ENCODE assay signal across 20 mouse cellular contexts in the genomic region with DNA sequence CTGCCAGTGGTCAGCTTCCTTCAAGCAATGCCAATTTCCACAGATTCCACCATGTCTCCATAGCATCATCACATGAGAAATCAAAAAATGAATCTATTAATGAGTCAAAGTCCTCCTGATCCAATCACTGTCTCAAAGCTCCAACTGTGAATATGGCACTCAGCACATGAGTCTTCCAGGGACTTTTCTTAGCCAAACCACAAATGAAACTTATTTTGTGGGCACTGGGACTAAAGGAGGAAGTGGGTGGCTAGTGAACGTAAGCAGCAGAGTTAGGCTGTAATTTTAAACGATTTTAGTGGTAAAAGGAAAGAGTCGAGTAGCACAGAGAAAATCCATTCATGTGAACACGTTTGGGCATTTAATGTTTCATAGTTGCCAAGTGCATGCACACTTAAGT. TPM values are rescaled to one million over a fixed set of nuclear protein-coding genes. Genes with fewer than 3 reads are reported as not detected.
A peak's percentile ranks its signal among the peaks of the same experiment; 100 is the strongest.
DNase-seq lines count a peak whose midpoint lies in the region; ATAC-seq and TF ChIP-seq lines count a peak whose summit lies in the region.
"Had no signal": no experiment of that assay in that cellular context is flagged by ENCODE, and none has a peak within 500 bp of the region (broad histone marks: within the 10 kb centered on the region; RNA-seq: fewer than 3 reads in every experiment).

No protein-coding gene starts in this region.

- H3K4me1 ChIP-seq in limb, embryonic 15.5 days = peaks cover 18% of the 10 kb centered on the region
- peaks cover 31% of the 10 kb centered on the region for H3K4me1 ChIP-seq in limb, embryonic 10.5 days
- H3K4me1 ChIP-seq: hindbrain, embryonic 12.5 days had no signal

- TF ChIP-seq POLR2A in myocyte (IDR thresholded peaks at IDR 0.05; ENCODE audit: insufficient read length, low read depth) = no peak

- no peak overlapping the region for H3ac ChIP-seq in myocyte (ENCODE audit: control insufficient read depth, insufficient read length)

- no peak for ATAC-seq in limb, embryonic 15.5 days (ENCODE audit: insufficient number of reproducible peaks, low FRiP score, low TSS enrichment, low read depth)
- peak; percentile 97 for ATAC-seq in granulocyte monocyte progenitor cell, adult 5-6 weeks (replicated peaks; ENCODE audit: poor library complexity, severe bottlenecking)
- ATAC-seq: forebrain, embryonic 16.5 days; hindbrain, embryonic 16.5 days; inflammation-experienced regulatory T-cells, adult 6 months had no signal

- H3K79me2 ChIP-seq in myocyte (ENCODE audit: control insufficient read depth, insufficient read depth) = no peaks in the 10 kb centered on the region

- WGBS in limb, embryonic 15.5 days = 35% methylated on average over 4 of the region's 4 CpGs
- 83% methylated on average over 4 of the region's 4 CpGs for WGBS in limb, embryonic 10.5 days

- no peak for DNase-seq in limb, embryonic 10.5 days (ENCODE audit: low spot score)
- DNase-seq in Muller cell, postnatal 12 days (ENCODE audit: inconsistent ontology term) = peak; percentile 41
- no peak for DNase-seq in heart, postnatal 4 days
- no peak for DNase-seq in gastrocnemius, postnatal 36 days
- DNase-seq in ovary, postnatal 36 days (ENCODE audit: low spot score) = no peak
- DNase-seq: adrenal gland, postnatal 10 days; cerebellum, adult 11-12 months; cerebellum, adult 9-10 months; cerebellum, postnatal 25 days; gastrocnemius, postnatal 10 days had no signal

- no peaks in the 10 kb centered on the region for H3K36me3 ChIP-seq in limb, embryonic 15.5 days
- no peaks in the 10 kb centered on the region for H3K36me3 ChIP-seq in limb, embryonic 10.5 days
- H3K36me3 ChIP-seq in myocyte (ENCODE audit: control insufficient read depth, insufficient read depth) = no peaks in the 10 kb centered on the region
- H3K36me3 ChIP-seq: forebrain, embryonic 12.5 days; G1E; heart, embryonic 12.5 days; hindbrain, embryonic 12.5 days had no signal

- no peak overlapping the region for H3K4me2 ChIP-seq in limb, embryonic 15.5 days
- peak overlapping the region; percentile 27 for H3K4me2 ChIP-seq in myocyte (ENCODE audit: low read depth)
- H3K4me2 ChIP-seq: forebrain, embryonic 12.5 days; heart, embryonic 12.5 days; hindbrain, embryonic 12.5 days had no signal

- peak overlapping the region; percentile 24; the same call in 1 of the 2 replicates for H3K27ac ChIP-seq in limb, embryonic 15.5 days
- H3K27ac ChIP-seq in limb, embryonic 10.5 days = no peak overlapping the region
- H3K27ac ChIP-seq: forebrain, embryonic 12.5 days; hindbrain, embryonic 12.5 days had no signal

- no peak overlapping the region for H3K9ac ChIP-seq in limb, embryonic 15.5 days
- H3K9ac ChIP-seq: forebrain, embryonic 12.5 days; heart, embryonic 12.5 days; hindbrain, embryonic 12.5 days had no signal

- H3K4me3 ChIP-seq in limb, embryonic 15.5 days = no peak overlapping the region
- H3K4me3 ChIP-seq in limb, embryonic 10.5 days = no peak overlapping the region
- H3K4me3 ChIP-seq in myocyte = no peak overlapping the region
- H3K4me3 ChIP-seq: forebrain, embryonic 12.5 days; heart, embryonic 12.5 days; hindbrain, embryonic 12.5 days had no signal

- no peaks in the 10 kb centered on the region for H3K9me3 ChIP-seq in limb, embryonic 15.5 days
- no peaks in the 10 kb centered on the region for H3K9me3 ChIP-seq in limb, embryonic 10.5 days (replicated peaks)
- H3K9me3 ChIP-seq: forebrain, embryonic 12.5 days; G1E; heart, embryonic 12.5 days; hindbrain, embryonic 12.5 days had no signal

- intact Hi-C loops in gastrocnemius, postnatal 36 days (cut with DNase I) = no loop called here

- no peaks in the 10 kb centered on the region for H3K27me3 ChIP-seq in limb, embryonic 15.5 days
- no peaks in the 10 kb centered on the region for H3K27me3 ChIP-seq in limb, embryonic 10.5 days (ENCODE audit: low read depth, poor library complexity, severe bottlenecking)
- no peaks in the 10 kb centered on the region for H3K27me3 ChIP-seq in myocyte (ENCODE audit: control insufficient read depth, insufficient read depth, insufficient read length)
- H3K27me3 ChIP-seq: forebrain, embryonic 12.5 days; heart, embryonic 12.5 days; hindbrain, embryonic 12.5 days had no signal

TF ChIP-seq in myocyte, 11 proteins besides CTCF, POLR2A, EP300 and RAD21:
- TF ChIP-seq POLR2AphosphoS2 (IDR thresholded peaks at IDR 0.05; ENCODE audit: insufficient read length, low read depth) = no peak
- no peak for TF ChIP-seq USF1 (IDR thresholded peaks at IDR 0.05; ENCODE audit: low read depth)
- TF ChIP-seq MYOD1 (IDR thresholded peaks at IDR 0.05; ENCODE audit: control insufficient read depth in 1 of 3, insufficient read length in 2 of 3, low read depth in 2 of 3) = no peak
- no peak for TF ChIP-seq REST (IDR thresholded peaks at IDR 0.05; ENCODE audit: insufficient read depth, insufficient read length)
- TF ChIP-seq MYOG (IDR thresholded peaks at IDR 0.05; ENCODE audit: control insufficient read depth in 1 of 3, insufficient read depth in 1 of 3, insufficient read length in 2 of 3, low read depth in 2 of 3) = no peak
- TF ChIP-seq CEBPB (IDR thresholded peaks at IDR 0.05; ENCODE audit: insufficient read depth, poor library complexity, severe bottlenecking) = no peak
- TF ChIP-seq MAX (IDR thresholded peaks at IDR 0.05; ENCODE audit: low read depth) = no peak
- no peak for TF ChIP-seq SRF (IDR thresholded peaks at IDR 0.05; ENCODE audit: control insufficient read depth, insufficient read length, low read depth)
- TF ChIP-seq E2F4 (IDR thresholded peaks at IDR 0.05; ENCODE audit: insufficient read depth) = no peak
- TF ChIP-seq TCF12 (IDR thresholded peaks at IDR 0.05; ENCODE audit: insufficient read depth, poor library complexity, severe bottlenecking) = no peak
- no peak for TF ChIP-seq TCF3 (IDR thresholded peaks at IDR 0.05; ENCODE audit: insufficient read length, low read depth)

RNA-seq across cellular contexts. Expression of gene Gli3, which starts 21.0 kb away (rescaled TPM):
- polyA plus RNA-seq in limb, embryonic 15.5 days (2015; fragmentation: Nextera tagmentation; extraction: Ambion mirVana) = 25.4 and 30.1 TPM in 2 replicates
- polyA plus RNA-seq in limb, embryonic 10.5 days (2016; fragmentation: Nextera tagmentation; extraction: Ambion mirVana) = 57.9 and 65.0 TPM in 2 replicates
- not detected in 2 replicates for total RNA-seq in granulocyte monocyte progenitor cell, adult 5-6 weeks (2014; fragmentation: Nextera tagmentation)
- not detected in 2 replicates for total RNA-seq in granulocyte monocyte progenitor cell, adult 5-6 weeks (2017)
- polyA plus RNA-seq in myocyte (2012; fragmentation: generic; extraction: Trizol) = 3.9 TPM
- total RNA-seq in heart, postnatal 4 days (2021) = 10 to 100 TPM; 12.7 to 13.3 TPM
- total RNA-seq in gastrocnemius, postnatal 36 days (2021) = 1 to 10 TPM; 1.1 to 1.3 TPM
- polyA plus RNA-seq: G1E had no signal

Comparison
In these comparisons a context has a peak if more than half of its experiments do, and no peak if none do; other contexts are left out.
1. RNA of gene Gli3, which starts 21.0 kb away (total RNA-seq): 12.7 to 13.3 TPM in heart, postnatal 4 days; 1.1 to 1.3 TPM in gastrocnemius, postnatal 36 days and not detected in granulocyte monocyte progenitor cell, adult 5-6 weeks; every median in the first group is over 4 times any median in the second.